Mouse (Mus musculus) forebrain, embryonic 10.5 days (tissue): ENCODE measurements at regions not wholly inside any gene's neighbourhood (a gene's known extent, or its start where the extent isn't known, plus 50 kb on each side); places are given as distances from the start of the nearest gene placed in this dataset.

Experiments
- DNase-seq: peaks from one replicate; pipeline ENCODE4 v3.0.0-alpha.2; 2017; ENCODE audit warnings: low spot score; ENCODE audit errors: extremely low spot score
- H3K27ac ChIP-seq: fragments of 300-500 bp; sonication (generic); 2 replicates; pipeline ENCODE4 v1.5.1; 2016; ENCODE audit warnings: mild to moderate bottlenecking
- H3K27me3 ChIP-seq: fragments of 300-500 bp; sonication (generic); 2 replicates; pipeline ENCODE4 v1.6.1; 2016; ENCODE audit warnings: mild to moderate bottlenecking; ENCODE audit not compliant: poor library complexity, severe bottlenecking
- H3K36me3 ChIP-seq: fragments of 300-500 bp; sonication (generic); replicated peaks from 2 replicates; pipeline ENCODE4 v1.6.1; 2016; ENCODE audit warnings: mild to moderate bottlenecking, moderate library complexity
- H3K4me1 ChIP-seq: fragments of 300-500 bp; sonication (generic); 2 replicates; pipeline ENCODE4 v1.6.1; 2016
- H3K4me3 ChIP-seq: fragments of 300-500 bp; sonication (generic); 2 replicates; pipeline ENCODE4 v1.5.1; 2016; ENCODE audit warnings: mild to moderate bottlenecking, moderate library complexity
- H3K9me3 ChIP-seq: fragments of 300-500 bp; sonication (generic); 2 replicates; pipeline ENCODE4 v1.6.1; 2016; ENCODE audit warnings: mild to moderate bottlenecking, moderate library complexity
- WGBS: fragments of 180-500 bp; shearing (Covaris S2); methylation state at CpG from one replicate; pipeline ENCODE4 v1.1.7; 2016; 5-methylcytosine and 5-hydroxymethylcytosine counted together

GRCm38 (mm10) chr6:12244151-12244550 lies 336.5 kb downstream of the Phf14 start:
- DNase-seq, result no peak
- Histone ChIP-seq H3K36me3 (no peaks in the 10 kb centered on the region), H3K27me3 (no peaks in the 10 kb centered on the region), H3K9me3 (no peaks in the 10 kb centered on the region), H3K4me1 (no peaks in the 10 kb centered on the region), H3K27ac (no peak overlapping the region), H3K4me3 (no peak overlapping the region)
- 46% methylated on average over 1 of the region's 1 CpGs for WGBS

- H3K36me3 ChIP-seq, result no peaks in the 10 kb centered on the region
- no peaks in the 10 kb centered on the region for H3K27me3 ChIP-seq
- no peak for DNase-seq
- no peak overlapping the region for H3K4me3 ChIP-seq
- no peaks in the 10 kb centered on the region for H3K9me3 ChIP-seq
- no peak overlapping the region for H3K27ac ChIP-seq
- H3K4me1 ChIP-seq, result no peaks in the 10 kb centered on the region
These were observed 340.4 kb downstream of the Phf14 start for GRCm38 (mm10) chr6:12247975-12248374.

- no peaks in the 10 kb centered on the region for H3K9me3 ChIP-seq
- H3K36me3 ChIP-seq, result no peaks in the 10 kb centered on the region
- H3K27me3 ChIP-seq, result no peaks in the 10 kb centered on the region
- no peak overlapping the region for H3K4me3 ChIP-seq
- no peak for DNase-seq
- WGBS, result 82% methylated on average over 4 of the region's 4 CpGs
- no peaks in the 10 kb centered on the region for H3K4me1 ChIP-seq
- no peak overlapping the region for H3K27ac ChIP-seq
These were observed 341.0 kb downstream of the Phf14 start for GRCm38 (mm10) chr6:12248599-12248998.

GRCm38 (mm10) chr6:12254507-12254906 lies 346.9 kb downstream of the Phf14 start:
- Histone ChIP-seq H3K4me3 (no peak overlapping the region), H3K4me1 (peaks cover 18% of the 10 kb centered on the region), H3K9me3 (no peaks in the 10 kb centered on the region), H3K36me3 (no peaks in the 10 kb centered on the region), H3K27me3 (no peaks in the 10 kb centered on the region), H3K27ac (no peak overlapping the region)
- WGBS, result 95% methylated on average over 3 of the region's 3 CpGs
- no peak for DNase-seq

GRCm38 (mm10) chr6:12255434-12255833 lies 347.8 kb downstream of the Phf14 start:
- Histone ChIP-seq H3K27me3 (no peaks in the 10 kb centered on the region), H3K36me3 (no peaks in the 10 kb centered on the region), H3K4me3 (no peak overlapping the region), H3K4me1 (peaks cover 27% of the 10 kb centered on the region), H3K9me3 (no peaks in the 10 kb centered on the region), H3K27ac (no peak overlapping the region)
- DNase-seq, result no peak
- 77% methylated on average over 1 of the region's 1 CpGs for WGBS

- Histone ChIP-seq H3K9me3 (no peaks in the 10 kb centered on the region), H3K4me1 (peaks cover 27% of the 10 kb centered on the region), H3K4me3 (no peak overlapping the region), H3K27me3 (no peaks in the 10 kb centered on the region), H3K27ac (no peak overlapping the region), H3K36me3 (no peaks in the 10 kb centered on the region)
- DNase-seq, result no peak
- 61% methylated on average over 3 of the region's 3 CpGs for WGBS
These were observed 350.7 kb downstream of the Phf14 start for GRCm38 (mm10) chr6:12258273-12258672.

GRCm38 (mm10) chr6:12258940-12259481 lies 351.4 kb downstream of the Phf14 start:
- Histone ChIP-seq H3K4me3 (peak overlapping the region; percentile 26; the same call in 1 of the 2 replicates), H3K27ac (peak overlapping the region; percentile 59; the same call in 1 of the 2 replicates), H3K36me3 (no peaks in the 10 kb centered on the region), H3K4me1 (peaks cover 27% of the 10 kb centered on the region), H3K27me3 (no peaks in the 10 kb centered on the region), H3K9me3 (no peaks in the 10 kb centered on the region)
- DNase-seq, result no peak
- WGBS, result 51% methylated on average over 7 of the region's 7 CpGs

- Histone ChIP-seq H3K27ac (peak overlapping the region; percentile 59; the same call in 1 of the 2 replicates), H3K4me3 (peak overlapping the region; percentile 26; the same call in 1 of the 2 replicates), H3K27me3 (no peaks in the 10 kb centered on the region), H3K4me1 (peaks cover 27% of the 10 kb centered on the region), H3K9me3 (no peaks in the 10 kb centered on the region), H3K36me3 (no peaks in the 10 kb centered on the region)
- 53% methylated on average over 8 of the region's 8 CpGs for WGBS
- no peak for DNase-seq
These were observed 352.0 kb downstream of the Phf14 start for GRCm38 (mm10) chr6:12259629-12260028.

GRCm38 (mm10) chr6:12260325-12261076 lies 352.9 kb downstream of the Phf14 start:
- no peaks in the 10 kb centered on the region for H3K9me3 ChIP-seq
- no peaks in the 10 kb centered on the region for H3K27me3 ChIP-seq
- peak overlapping the region; percentile 15; the same call in 1 of the 2 replicates for H3K27ac ChIP-seq
- no peaks in the 10 kb centered on the region for H3K36me3 ChIP-seq
- 56% methylated on average over 9 of the region's 9 CpGs for WGBS
- no peak for DNase-seq
- H3K4me3 ChIP-seq, result no peak overlapping the region
- H3K4me1 ChIP-seq, result peaks cover 25% of the 10 kb centered on the region
